Comparison of ENCODE assay signal across 21 mouse cellular contexts in the genomic region with DNA sequence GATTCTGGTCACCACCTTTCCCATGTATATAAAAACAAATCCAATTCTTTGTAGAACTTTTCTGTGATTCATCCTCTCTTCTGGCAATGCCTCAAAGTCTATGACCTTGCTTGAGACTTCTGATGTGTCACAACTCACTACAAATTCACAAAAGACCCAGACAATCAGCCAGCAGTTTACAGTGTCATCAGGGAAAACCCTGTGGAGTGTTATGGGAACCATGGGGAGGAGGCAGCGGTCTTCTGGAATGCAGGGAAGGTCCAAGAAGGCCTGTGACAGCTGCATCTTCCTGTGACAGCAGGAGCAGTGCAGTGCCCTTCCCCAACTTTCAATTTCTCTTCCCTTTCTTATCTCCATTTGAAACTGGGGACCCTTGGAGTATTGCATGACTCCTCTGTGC.
DNase-seq lines count a peak whose midpoint lies in the region; ATAC-seq lines count a peak whose summit lies in the region.
"Had no signal": no experiment of that assay in that cellular context is flagged by ENCODE, and none has a peak within 500 bp of the region (broad histone marks: within the 10 kb centered on the region; RNA-seq: fewer than 3 reads in every experiment).

No protein-coding gene starts in this region.

- no peak overlapping the region for H3K4me3 ChIP-seq in embryonic facial prominence, embryonic 13.5 days
- no peak overlapping the region for H3K4me3 ChIP-seq in embryonic facial prominence, embryonic 10.5 days
- H3K4me3 ChIP-seq in lung, embryonic 16.5 days (ENCODE audit: low read length): no peak overlapping the region
- H3K4me3 ChIP-seq: hindbrain, embryonic 13.5 days; layer of hippocampus, adult 2 months; liver, embryonic 13.5 days; midbrain, embryonic 15.5 days had no signal

- H3K9me3 ChIP-seq in embryonic facial prominence, embryonic 13.5 days: no peaks in the 10 kb centered on the region
- no peaks in the 10 kb centered on the region for H3K9me3 ChIP-seq in embryonic facial prominence, embryonic 10.5 days
- no peaks in the 10 kb centered on the region for H3K9me3 ChIP-seq in lung, embryonic 16.5 days (ENCODE audit: control insufficient read depth, low read length)
- H3K9me3 ChIP-seq: hindbrain, embryonic 13.5 days; liver, embryonic 13.5 days; midbrain, embryonic 15.5 days had no signal

- H3K4me1 ChIP-seq in embryonic facial prominence, embryonic 13.5 days: peaks cover 10% of the 10 kb centered on the region
- H3K4me1 ChIP-seq in embryonic facial prominence, embryonic 10.5 days: no peaks in the 10 kb centered on the region
- H3K4me1 ChIP-seq in lung, embryonic 16.5 days (replicated peaks; ENCODE audit: control insufficient read depth, insufficient read depth, low read length): no peaks in the 10 kb centered on the region; the same call in 1 of the 2 replicates
- H3K4me1 ChIP-seq: hindbrain, embryonic 13.5 days; liver, embryonic 13.5 days; midbrain, embryonic 15.5 days had no signal

- no peak overlapping the region for H3K4me2 ChIP-seq in embryonic facial prominence, embryonic 13.5 days
- no peak overlapping the region for H3K4me2 ChIP-seq in lung, embryonic 16.5 days (ENCODE audit: low read depth, low read length)
- H3K4me2 ChIP-seq: hindbrain, embryonic 13.5 days; liver, embryonic 13.5 days; midbrain, embryonic 15.5 days had no signal

- H3K27me3 ChIP-seq in embryonic facial prominence, embryonic 13.5 days: no peaks in the 10 kb centered on the region
- no peaks in the 10 kb centered on the region for H3K27me3 ChIP-seq in embryonic facial prominence, embryonic 10.5 days (replicated peaks; ENCODE audit: low read depth, poor library complexity, severe bottlenecking)
- H3K27me3 ChIP-seq in lung, embryonic 16.5 days (ENCODE audit: control insufficient read depth, insufficient read depth, low read depth, low read length): no peaks in the 10 kb centered on the region
- H3K27me3 ChIP-seq: CH12.LX; hindbrain, embryonic 13.5 days; liver, embryonic 13.5 days; midbrain, embryonic 15.5 days had no signal

- 58% methylated on average over 1 of the region's 1 CpGs for WGBS in embryonic facial prominence, embryonic 13.5 days
- WGBS in embryonic facial prominence, embryonic 10.5 days: 63% methylated on average over 1 of the region's 1 CpGs
- 25% methylated on average over 1 of the region's 1 CpGs for WGBS in lung, embryonic 16.5 days

- H3K27ac ChIP-seq in embryonic facial prominence, embryonic 13.5 days: peak overlapping the region; percentile 44; the same call in 1 of the 2 replicates
- H3K27ac ChIP-seq in embryonic facial prominence, embryonic 10.5 days (replicated peaks): no peak overlapping the region
- H3K27ac ChIP-seq in lung, embryonic 16.5 days (ENCODE audit: low read length): no peak overlapping the region
- H3K27ac ChIP-seq: hindbrain, embryonic 13.5 days; layer of hippocampus, adult 2 months; liver, embryonic 13.5 days; midbrain, embryonic 15.5 days had no signal

- no peak overlapping the region for H3K9ac ChIP-seq in embryonic facial prominence, embryonic 13.5 days
- no peak overlapping the region for H3K9ac ChIP-seq in lung, embryonic 16.5 days (ENCODE audit: low read length)
- H3K9ac ChIP-seq: forebrain, postnatal 0 days; hindbrain, embryonic 13.5 days; liver, embryonic 13.5 days; midbrain, embryonic 15.5 days had no signal

- no peak for ATAC-seq in embryonic facial prominence, embryonic 13.5 days (ENCODE audit: insufficient number of reproducible peaks, insufficient read depth, low FRiP score, low TSS enrichment, low read depth)
- peak; percentile 73 for ATAC-seq in lung, embryonic 16.5 days (ENCODE audit: low read depth)
- ATAC-seq: forebrain, postnatal 0 days; midbrain, embryonic 15.5 days had no signal

- no peak for DNase-seq in embryonic facial prominence, embryonic 10.5 days (ENCODE audit: low spot score)
- no peak for DNase-seq in lung, adult 18-20 months
- peak; percentile 58 for DNase-seq in adrenal gland, postnatal 14 days
- DNase-seq in lung, postnatal 14 days: peak; percentile 7
- no peak for DNase-seq in right cerebral cortex, adult 2 months (ENCODE audit: low spot score in 2 of 2)
- DNase-seq in thymus, postnatal 36 days: no peak
- DNase-seq: cerebellum, adult 9-11 months; forebrain, postnatal 0 days; heart, adult 18-20 months; kidney, adult 18-20 months; kidney, postnatal 10 days; left cerebral cortex, postnatal 4 days; liver, embryonic 13.5 days; right cerebral cortex, postnatal 14 days; thymus, postnatal 25 days had no signal

- no peaks in the 10 kb centered on the region for H3K36me3 ChIP-seq in embryonic facial prominence, embryonic 13.5 days
- no peaks in the 10 kb centered on the region for H3K36me3 ChIP-seq in embryonic facial prominence, embryonic 10.5 days (replicated peaks)
- no peaks in the 10 kb centered on the region for H3K36me3 ChIP-seq in lung, embryonic 16.5 days (ENCODE audit: control insufficient read depth, insufficient read depth, low read length)
- H3K36me3 ChIP-seq: hindbrain, embryonic 13.5 days; liver, embryonic 13.5 days; midbrain, embryonic 15.5 days had no signal

Comparison
In these comparisons a context has a peak if more than half of its experiments do, and no peak if none do; other contexts are left out.
1. DNase-seq: peak in adrenal gland, postnatal 14 days (single experiment) and lung, postnatal 14 days (single experiment); none in embryonic facial prominence, embryonic 10.5 days (single experiment), lung, adult 18-20 months (0 of 2), right cerebral cortex, adult 2 months (0 of 2) and thymus, postnatal 36 days (0 of 2).